Mouse (Mus musculus) heart, embryonic 11.5 days (tissue): ENCODE data around the gene Gm47289. TPM values are rescaled to one million over a fixed set of nuclear protein-coding genes. Genes with fewer than 3 reads are reported as not detected.

ENCODE experiments used
- ATAC-seq: fragments of 200-750 bp; cut with Nextera tagmentation; replicated peaks from 2 replicates; pipeline ENCODE4 v1.8.0; 2017; ENCODE audit warnings: moderate library complexity; ENCODE audit not compliant: insufficient number of reproducible peaks, low FRiP score, low TSS enrichment
- H3K27ac ChIP-seq: fragments of 300-500 bp; sonication (generic); 2 replicates; pipeline ENCODE4 v1.5.1; 2014; ENCODE audit warnings: mild to moderate bottlenecking, low read depth, low read length
- H3K27me3 ChIP-seq: fragments of 300-500 bp; sonication (generic); 2 replicates; pipeline ENCODE4 v1.6.1; 2014; ENCODE audit warnings: mild to moderate bottlenecking, low read length, mixed read lengths; ENCODE audit not compliant: control insufficient read depth, insufficient read depth
- H3K36me3 ChIP-seq: fragments of 300-500 bp; sonication (generic); 2 replicates; pipeline ENCODE4 v1.6.1; 2014; ENCODE audit warnings: mild to moderate bottlenecking, low read length, moderate library complexity, mixed read lengths; ENCODE audit not compliant: control insufficient read depth, insufficient read depth
- H3K4me1 ChIP-seq: fragments of 300-500 bp; sonication (generic); 2 replicates; pipeline ENCODE4 v1.6.1; 2014; ENCODE audit warnings: low read length; ENCODE audit not compliant: control insufficient read depth, insufficient read depth
- H3K4me2 ChIP-seq: fragments of 300-500 bp; sonication (generic); 2 replicates; pipeline ENCODE4 v1.6.1; 2014; ENCODE audit warnings: mild to moderate bottlenecking, moderate library complexity
- H3K4me3 ChIP-seq: fragments of 300-500 bp; sonication (generic); 2 replicates; pipeline ENCODE4 v1.5.1; 2014; ENCODE audit warnings: low read depth, low read length
- H3K9ac ChIP-seq: fragments of 300-500 bp; sonication (generic); 2 replicates; pipeline ENCODE4 v1.6.1; 2014; ENCODE audit warnings: mild to moderate bottlenecking, low read depth, low read length, moderate library complexity
- H3K9me3 ChIP-seq: fragments of 300-500 bp; sonication (generic); replicated peaks from 2 replicates; pipeline ENCODE4 v1.6.1; 2016; ENCODE audit warnings: low read length; ENCODE audit not compliant: control insufficient read depth
- WGBS: fragments of 180-500 bp; shearing (Covaris S2); extraction: QIAGEN DNeasy Blood & Tissue Kit; methylation state at CpG from one replicate; pipeline ENCODE4 v1.1.7; 2014; ENCODE audit not compliant: insufficient replicate concordance; 5-methylcytosine and 5-hydroxymethylcytosine counted together
- polyA plus RNA-seq: library from polyadenylated mRNA; unstranded; fragments of >200 nt; fragmentation: Nextera tagmentation; extraction: Ambion mirVana; gene quantifications from 2 replicates; pipeline ENCODE4 v1.2.1, GENCODE M21; 2014

Gene Gm47289
- polyA plus RNA-seq, 1 experiment from 2014 or later: not detected

DNA sequence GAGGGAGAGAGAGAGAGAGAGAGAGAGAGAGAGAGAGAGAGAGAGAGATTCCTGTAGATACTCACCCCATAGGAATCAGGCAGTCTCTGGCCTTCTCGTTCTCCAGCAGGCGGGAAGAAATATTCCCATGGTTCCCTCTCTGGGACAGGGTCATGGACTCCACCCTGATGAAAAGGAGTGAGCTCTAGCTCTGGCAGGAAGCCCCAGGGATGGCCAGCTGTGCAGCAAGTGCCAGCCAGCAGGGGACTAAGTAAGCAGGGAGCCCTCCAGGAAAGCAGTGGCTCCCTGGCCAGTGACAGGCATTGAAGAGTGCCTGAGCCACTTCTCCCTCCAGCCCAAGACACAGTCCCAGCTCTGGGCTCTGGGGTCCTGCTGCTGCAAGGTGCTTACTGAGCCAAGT is 7.2 kb upstream of the Gm47289 start:
- Histone ChIP-seq H3K4me1 (no peaks in the 10 kb centered on the region), H3K36me3 (no peaks in the 10 kb centered on the region), H3K9ac (no peak overlapping the region), H3K4me3 (no peak overlapping the region), H3K27ac (no peak overlapping the region), H3K27me3 (peaks cover 11% of the 10 kb centered on the region), H3K9me3 (no peaks in the 10 kb centered on the region), H3K4me2 (no peak overlapping the region)
- no peak for ATAC-seq
- 60% methylated on average over 2 of the region's 2 CpGs for WGBS

- H3K9ac ChIP-seq: no peak overlapping the region
- no peak for ATAC-seq
- no peak overlapping the region for H3K4me2 ChIP-seq
- H3K27me3 ChIP-seq: peaks cover 19% of the 10 kb centered on the region
- WGBS: 80% methylated on average over 8 of the region's 8 CpGs
- no peaks in the 10 kb centered on the region for H3K9me3 ChIP-seq
- H3K36me3 ChIP-seq: no peaks in the 10 kb centered on the region
- no peak overlapping the region for H3K27ac ChIP-seq
- H3K4me3 ChIP-seq: no peak overlapping the region
- no peaks in the 10 kb centered on the region for H3K4me1 ChIP-seq
These were observed 3.5 kb upstream of the Gm47289 start for GRCm38 (mm10) chr9:119155416-119155815.

DNA sequence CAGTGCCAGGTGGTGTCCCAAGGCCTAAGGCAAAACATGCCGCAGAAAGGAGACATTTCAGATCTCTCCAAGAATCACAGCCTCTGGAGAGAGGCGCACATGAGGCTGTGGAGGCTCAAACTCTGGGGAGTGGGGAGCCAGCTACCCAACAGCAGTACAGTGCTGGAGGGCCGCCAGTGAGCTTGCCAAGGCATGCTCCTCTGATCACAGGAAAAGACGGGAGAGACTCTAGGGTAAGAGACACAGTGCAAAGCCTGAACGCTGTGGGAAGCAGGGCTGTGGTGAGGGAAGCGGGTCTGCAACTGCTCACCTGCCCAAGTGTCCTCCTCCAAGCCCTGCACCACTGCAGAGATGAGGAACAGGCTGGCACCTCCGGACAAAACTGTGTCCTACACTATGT is 3.1 kb upstream of the Gm47289 start:
- no peak overlapping the region for H3K9ac ChIP-seq
- WGBS: 47% methylated on average over 7 of the region's 7 CpGs
- H3K27me3 ChIP-seq: peaks cover 19% of the 10 kb centered on the region
- ATAC-seq: no peak
- peak overlapping the region; percentile 76; the same call in 1 of the 2 replicates for H3K4me2 ChIP-seq
- H3K4me1 ChIP-seq: no peaks in the 10 kb centered on the region
- H3K9me3 ChIP-seq: no peaks in the 10 kb centered on the region
- H3K36me3 ChIP-seq: no peaks in the 10 kb centered on the region
- H3K27ac ChIP-seq: no peak overlapping the region
- no peak overlapping the region for H3K4me3 ChIP-seq

GRCm38 (mm10) chr9:119156278-119157201 is 2.4 kb upstream of the Gm47289 start, which contains the start of gene Acaa1b:
Gene Acaa1b (minus strand): TSS chr9:119157093.
- WGBS: 1% methylated on average over 65 of the region's 65 CpGs
- H3K9ac ChIP-seq: no peak within 1 kb of the TSS
- ATAC-seq: peak; percentile 35; the same call in 1 of the 2 replicates
- peaks cover 19% of the 10 kb centered on the region for H3K27me3 ChIP-seq
- no peaks in the 10 kb centered on the region for H3K9me3 ChIP-seq
- no peaks in the 10 kb centered on the region for H3K36me3 ChIP-seq
- H3K4me3 ChIP-seq: peak within 1 kb of the TSS; percentile 48
- no peak within 1 kb of the TSS for H3K27ac ChIP-seq
- no peaks in the 10 kb centered on the region for H3K4me1 ChIP-seq
- H3K4me2 ChIP-seq: peak within 1 kb of the TSS; percentile 76

- WGBS: 82% methylated on average over 3 of the region's 3 CpGs
- Histone ChIP-seq H3K9ac (no peak overlapping the region), H3K4me1 (no peaks in the 10 kb centered on the region), H3K9me3 (no peaks in the 10 kb centered on the region), H3K27me3 (peaks cover 12% of the 10 kb centered on the region), H3K36me3 (no peaks in the 10 kb centered on the region), H3K4me2 (no peak overlapping the region), H3K27ac (no peak overlapping the region), H3K4me3 (no peak overlapping the region)
- ATAC-seq: no peak
These were observed 1.7 kb downstream of the Gm47289 start for GRCm38 (mm10) chr9:119160689-119161088.

DNA sequence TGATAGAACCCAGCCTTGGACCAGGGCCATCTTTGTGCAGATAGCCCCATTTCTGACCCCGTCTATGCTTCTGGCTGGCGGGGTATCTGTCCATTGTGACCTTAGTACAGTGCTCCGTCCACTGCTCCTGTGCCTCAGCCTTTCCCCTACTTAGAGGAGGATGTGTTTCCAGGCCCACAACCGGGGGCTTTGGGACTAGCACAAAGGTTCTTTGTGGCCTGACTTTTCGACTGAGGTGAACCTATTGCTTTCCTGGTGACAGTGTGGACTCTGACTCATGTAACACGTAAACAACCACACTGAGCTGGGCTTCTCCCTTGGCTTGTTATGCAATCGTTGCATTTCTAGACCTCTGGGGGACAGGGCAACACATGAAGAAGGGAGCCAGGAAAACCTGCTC is 5.8 kb downstream of the Gm47289 start:
- Histone ChIP-seq H3K4me1 (no peaks in the 10 kb centered on the region), H3K9ac (no peak overlapping the region), H3K4me2 (no peak overlapping the region), H3K27me3 (no peaks in the 10 kb centered on the region), H3K9me3 (no peaks in the 10 kb centered on the region), H3K4me3 (no peak overlapping the region), H3K27ac (no peak overlapping the region), H3K36me3 (no peaks in the 10 kb centered on the region)
- no peak for ATAC-seq
- WGBS: 83% methylated on average over 7 of the region's 7 CpGs

- no peak for ATAC-seq
- Histone ChIP-seq H3K4me1 (no peaks in the 10 kb centered on the region), H3K9ac (no peak overlapping the region), H3K9me3 (no peaks in the 10 kb centered on the region), H3K4me3 (no peak overlapping the region), H3K4me2 (no peak overlapping the region), H3K27ac (no peak overlapping the region), H3K36me3 (no peaks in the 10 kb centered on the region), H3K27me3 (no peaks in the 10 kb centered on the region)
- whole genome bisulfite sequencing: 84% methylated on average over 6 of the region's 6 CpGs
These were observed 6.6 kb downstream of the Gm47289 start for GRCm38 (mm10) chr9:119165548-119165947.

DNA sequence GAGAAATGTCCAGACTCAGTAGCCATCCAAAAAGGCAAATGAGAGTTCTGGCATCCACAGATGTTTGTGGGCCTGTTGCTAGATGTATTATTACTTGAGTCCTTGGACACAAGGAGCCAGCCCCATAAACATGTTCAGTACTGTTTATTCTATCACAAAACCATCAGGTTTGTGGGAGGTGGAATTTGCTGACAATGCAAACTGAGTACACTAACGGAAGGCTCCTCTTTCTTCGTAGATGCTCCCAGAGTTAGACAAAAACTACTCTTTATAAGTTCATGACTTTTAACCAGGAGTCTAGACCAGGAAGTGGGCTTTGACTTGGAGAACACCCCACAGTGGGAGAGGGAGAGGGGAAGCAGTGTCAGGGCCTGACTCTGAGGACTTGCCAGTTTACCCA is 8.6 kb downstream of the Gm47289 start:
- no peak overlapping the region for H3K4me3 ChIP-seq
- H3K9ac ChIP-seq: no peak overlapping the region
- H3K4me2 ChIP-seq: no peak overlapping the region

GRCm38 (mm10) chr9:119179292-119179691 is 20.3 kb downstream of the Gm47289 start:
- Histone ChIP-seq H3K4me2 (no peak overlapping the region), H3K4me1 (no peaks in the 10 kb centered on the region), H3K36me3 (no peaks in the 10 kb centered on the region), H3K9me3 (no peaks in the 10 kb centered on the region), H3K27ac (no peak overlapping the region), H3K9ac (no peak overlapping the region), H3K4me3 (no peak overlapping the region), H3K27me3 (no peaks in the 10 kb centered on the region)
- WGBS: 81% methylated on average over 11 of the region's 11 CpGs
- ATAC-seq: no peak

More for the DNA sequence above, 8.6 kb downstream of the Gm47289 start:
- Histone ChIP-seq H3K9me3 (no peaks in the 10 kb centered on the region), H3K36me3 (no peaks in the 10 kb centered on the region), H3K27me3 (no peaks in the 10 kb centered on the region), H3K27ac (no peak overlapping the region), H3K4me1 (no peaks in the 10 kb centered on the region)
- WGBS: 95% methylated on average over 2 of the region's 2 CpGs
- no peak for ATAC-seq
